Mouse (Mus musculus): ENCODE data around the gene Pard3. TPM values are rescaled to one million over a fixed set of nuclear protein-coding genes. Genes with fewer than 3 reads are reported as not detected.
A peak's percentile ranks its signal among the peaks of the same experiment; 100 is the strongest.

Pard3 gene
- polyA plus RNA-seq, 1 experiment from 2014 or later: 38.3 TPM

- Histone ChIP-seq H3K4me3 (replicated peaks) (peak overlapping the region; percentile 84), H3K9me3 (replicated peaks) (no peaks in the 10 kb centered on the region), H3K27me3 (no peaks in the 10 kb centered on the region), H3K36me3 (no peaks in the 10 kb centered on the region), H3K9ac (peak overlapping the region; percentile 87), H3K4me2 (replicated peaks) (peak overlapping the region; percentile 67), H3K27ac (replicated peaks) (peak overlapping the region; percentile 97), H3K4me1 (peaks cover 46% of the 10 kb centered on the region)
- under 1% methylated on average over 72 of the region's 80 CpGs for WGBS
- ATAC-seq (ENCODE audit: insufficient number of reproducible peaks, low FRiP score, low TSS enrichment, low read depth): peak; percentile 51
Observed at GRCm38 (mm10) chr8:127064361-127065112, 844 bp downstream of the Pard3 start.

GRCm38 (mm10) chr8:127065113-127065473 is 1.4 kb downstream of the Pard3 start:
- H3K4me1 ChIP-seq: peaks cover 52% of the 10 kb centered on the region
- no peaks in the 10 kb centered on the region for H3K27me3 ChIP-seq
- peak overlapping the region; percentile 67 for H3K4me2 ChIP-seq (replicated peaks)
- H3K36me3 ChIP-seq: no peaks in the 10 kb centered on the region
- ATAC-seq (ENCODE audit: insufficient number of reproducible peaks, low FRiP score, low TSS enrichment, low read depth): no peak
- no peaks in the 10 kb centered on the region for H3K9me3 ChIP-seq (replicated peaks)
- 4% methylated on average over 10 of the region's 10 CpGs for WGBS
- peak overlapping the region; percentile 84 for H3K4me3 ChIP-seq (replicated peaks)
- H3K27ac ChIP-seq (replicated peaks): peak overlapping the region; percentile 97
- H3K9ac ChIP-seq: peak overlapping the region; percentile 87

GRCm38 (mm10) chr8:127065791-127066190 is 2.1 kb downstream of the Pard3 start:
- WGBS: 56% methylated on average over 1 of the region's 1 CpGs
- Histone ChIP-seq H3K27me3 (no peaks in the 10 kb centered on the region), H3K4me1 (peaks cover 59% of the 10 kb centered on the region), H3K27ac (replicated peaks) (no peak overlapping the region), H3K4me2 (replicated peaks) (peak overlapping the region; percentile 67), H3K36me3 (no peaks in the 10 kb centered on the region), H3K9ac (no peak overlapping the region), H3K4me3 (replicated peaks) (peak overlapping the region; percentile 84), H3K9me3 (replicated peaks) (no peaks in the 10 kb centered on the region)
- no peak for ATAC-seq (ENCODE audit: insufficient number of reproducible peaks, low FRiP score, low TSS enrichment, low read depth)

- Histone ChIP-seq H3K4me3 (replicated peaks) (no peak overlapping the region), H3K4me1 (peaks cover 59% of the 10 kb centered on the region), H3K27me3 (no peaks in the 10 kb centered on the region), H3K4me2 (replicated peaks) (no peak overlapping the region), H3K9me3 (replicated peaks) (no peaks in the 10 kb centered on the region), H3K27ac (replicated peaks) (no peak overlapping the region), H3K9ac (no peak overlapping the region), H3K36me3 (no peaks in the 10 kb centered on the region)
- no peak for ATAC-seq (ENCODE audit: insufficient number of reproducible peaks, low FRiP score, low TSS enrichment, low read depth)
Observed at GRCm38 (mm10) chr8:127066501-127066900, 2.8 kb downstream of the Pard3 start.

- H3K4me1 ChIP-seq: peaks cover 58% of the 10 kb centered on the region
- H3K27ac ChIP-seq (replicated peaks): no peak overlapping the region
- H3K27me3 ChIP-seq: no peaks in the 10 kb centered on the region
- no peak overlapping the region for H3K9ac ChIP-seq
- ATAC-seq (ENCODE audit: insufficient number of reproducible peaks, low FRiP score, low TSS enrichment, low read depth): no peak
- H3K36me3 ChIP-seq: no peaks in the 10 kb centered on the region
- 82% methylated on average over 3 of the region's 3 CpGs for WGBS
- H3K9me3 ChIP-seq (replicated peaks): no peaks in the 10 kb centered on the region
- H3K4me3 ChIP-seq (replicated peaks): no peak overlapping the region
- H3K4me2 ChIP-seq (replicated peaks): no peak overlapping the region
Observed at GRCm38 (mm10) chr8:127068719-127069118, 5.0 kb downstream of the Pard3 start.

GRCm38 (mm10) chr8:127070225-127070624 is 6.5 kb downstream of the Pard3 start:
- WGBS: 42% methylated on average over 3 of the region's 3 CpGs
- no peak overlapping the region for H3K9ac ChIP-seq
- H3K4me3 ChIP-seq (replicated peaks): no peak overlapping the region
- no peaks in the 10 kb centered on the region for H3K27me3 ChIP-seq
- no peak overlapping the region for H3K27ac ChIP-seq (replicated peaks)
- H3K4me1 ChIP-seq: peaks cover 65% of the 10 kb centered on the region
- no peaks in the 10 kb centered on the region for H3K36me3 ChIP-seq
- peak; percentile 77 for ATAC-seq (ENCODE audit: insufficient number of reproducible peaks, low FRiP score, low TSS enrichment, low read depth)
- H3K9me3 ChIP-seq (replicated peaks): no peaks in the 10 kb centered on the region
- no peak overlapping the region for H3K4me2 ChIP-seq (replicated peaks)

- H3K9ac ChIP-seq: no peak overlapping the region
- no peaks in the 10 kb centered on the region for H3K36me3 ChIP-seq
- 61% methylated on average over 5 of the region's 5 CpGs for WGBS
- no peaks in the 10 kb centered on the region for H3K27me3 ChIP-seq
- H3K4me1 ChIP-seq: peaks cover 59% of the 10 kb centered on the region
- H3K9me3 ChIP-seq (replicated peaks): no peaks in the 10 kb centered on the region
- H3K27ac ChIP-seq (replicated peaks): no peak overlapping the region
- no peak overlapping the region for H3K4me2 ChIP-seq (replicated peaks)
- ATAC-seq (ENCODE audit: insufficient number of reproducible peaks, low FRiP score, low TSS enrichment, low read depth): no peak
- no peak overlapping the region for H3K4me3 ChIP-seq (replicated peaks)
Observed at GRCm38 (mm10) chr8:127073052-127073618, 9.4 kb downstream of the Pard3 start.

GRCm38 (mm10) chr8:127076511-127076910 is 12.8 kb downstream of the Pard3 start:
- Histone ChIP-seq H3K36me3 (no peaks in the 10 kb centered on the region), H3K9me3 (replicated peaks) (no peaks in the 10 kb centered on the region), H3K27me3 (no peaks in the 10 kb centered on the region), H3K4me3 (replicated peaks) (no peak overlapping the region), H3K4me2 (replicated peaks) (no peak overlapping the region), H3K4me1 (peaks cover 59% of the 10 kb centered on the region), H3K9ac (no peak overlapping the region), H3K27ac (replicated peaks) (no peak overlapping the region)
- 82% methylated on average over 7 of the region's 7 CpGs for WGBS
- ATAC-seq (ENCODE audit: insufficient number of reproducible peaks, low FRiP score, low TSS enrichment, low read depth): 0 out of 2 replicates have a peak, but pooled peaks have one; percentile 39

- H3K4me2 ChIP-seq (replicated peaks): no peak overlapping the region
- H3K4me3 ChIP-seq (replicated peaks): no peak overlapping the region
- H3K27ac ChIP-seq (replicated peaks): no peak overlapping the region
- H3K4me1 ChIP-seq: peaks cover 46% of the 10 kb centered on the region
- H3K27me3 ChIP-seq: no peaks in the 10 kb centered on the region
- no peak overlapping the region for H3K9ac ChIP-seq
- H3K9me3 ChIP-seq (replicated peaks): no peaks in the 10 kb centered on the region
- 44% methylated on average over 5 of the region's 5 CpGs for WGBS
- no peaks in the 10 kb centered on the region for H3K36me3 ChIP-seq
- no peak for ATAC-seq (ENCODE audit: insufficient number of reproducible peaks, low FRiP score, low TSS enrichment, low read depth)
Observed at GRCm38 (mm10) chr8:127079244-127079805, 15.6 kb downstream of the Pard3 start.

- Histone ChIP-seq H3K4me1 (peaks cover 36% of the 10 kb centered on the region), H3K27ac (replicated peaks) (no peak overlapping the region), H3K4me2 (replicated peaks) (no peak overlapping the region), H3K4me3 (replicated peaks) (no peak overlapping the region), H3K9me3 (replicated peaks) (no peaks in the 10 kb centered on the region), H3K27me3 (no peaks in the 10 kb centered on the region), H3K36me3 (no peaks in the 10 kb centered on the region), H3K9ac (no peak overlapping the region)
- no peak for ATAC-seq (ENCODE audit: insufficient number of reproducible peaks, low FRiP score, low TSS enrichment, low read depth)
- 74% methylated on average over 3 of the region's 3 CpGs for WGBS
Observed at GRCm38 (mm10) chr8:127081297-127081696, 17.6 kb downstream of the Pard3 start.

GRCm38 (mm10) chr8:127082486-127082885 is 18.8 kb downstream of the Pard3 start:
- Histone ChIP-seq H3K4me2 (replicated peaks) (no peak overlapping the region), H3K9ac (no peak overlapping the region), H3K27me3 (no peaks in the 10 kb centered on the region), H3K4me3 (replicated peaks) (no peak overlapping the region), H3K4me1 (peaks cover 39% of the 10 kb centered on the region), H3K36me3 (no peaks in the 10 kb centered on the region), H3K27ac (replicated peaks) (no peak overlapping the region), H3K9me3 (replicated peaks) (no peaks in the 10 kb centered on the region)
- ATAC-seq (ENCODE audit: insufficient number of reproducible peaks, low FRiP score, low TSS enrichment, low read depth): no peak
- WGBS: 51% methylated on average over 2 of the region's 2 CpGs

All from embryonic facial prominence, embryonic 15.5 days (tissue).